Mouse (Mus musculus): ENCODE measurements at regions not wholly inside any gene's neighbourhood (a gene's known extent, or its start where the extent isn't known, plus 50 kb on each side); places are given as distances from the start of the nearest gene placed in this dataset.
"Not testable (repeated sequence)": the region's sequence is repeated elsewhere in the genome, so short reads cannot be mapped to it uniquely, and the experiment has no call there.

- peak; percentile 2 for DNase-seq
These were observed 250.8 kb downstream of the Rab38 start for GRCm38 (mm10) chr7:88680849-88681248.

GRCm38 (mm10) chr7:88721031-88721430 lies 291.0 kb downstream of the Rab38 start:
- DNase-seq, result not testable (repeated sequence)

- DNase-seq, result no peak
These were observed 304.4 kb downstream of the Rab38 start for GRCm38 (mm10) chr7:88734506-88734905.

DNA sequence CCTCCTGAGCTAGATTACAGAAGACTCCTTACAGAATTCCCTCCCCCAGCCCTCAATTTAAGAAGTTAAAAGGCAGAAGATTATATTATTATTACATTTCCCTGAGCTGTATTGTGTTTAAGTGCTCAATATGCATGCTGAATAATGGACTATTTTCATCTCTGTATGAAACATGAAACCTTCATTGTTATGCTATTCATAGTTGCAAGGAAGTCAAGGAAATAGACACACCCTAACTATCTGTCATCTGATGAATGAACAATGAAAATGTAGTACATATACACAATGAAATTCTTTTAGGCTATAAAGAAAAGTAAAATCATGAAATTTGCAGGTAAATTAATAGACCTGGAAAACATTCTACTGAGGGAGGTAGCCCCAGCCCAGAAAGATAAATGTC lies 305.7 kb downstream of the Rab38 start:
- no peak for DNase-seq

- no peak for DNase-seq
These were observed 347.3 kb downstream of the Rab38 start for GRCm38 (mm10) chr7:88777371-88777770.

GRCm38 (mm10) chr7:88782906-88783305 lies 352.8 kb downstream of the Rab38 start:
- DNase-seq, result no peak

DNA sequence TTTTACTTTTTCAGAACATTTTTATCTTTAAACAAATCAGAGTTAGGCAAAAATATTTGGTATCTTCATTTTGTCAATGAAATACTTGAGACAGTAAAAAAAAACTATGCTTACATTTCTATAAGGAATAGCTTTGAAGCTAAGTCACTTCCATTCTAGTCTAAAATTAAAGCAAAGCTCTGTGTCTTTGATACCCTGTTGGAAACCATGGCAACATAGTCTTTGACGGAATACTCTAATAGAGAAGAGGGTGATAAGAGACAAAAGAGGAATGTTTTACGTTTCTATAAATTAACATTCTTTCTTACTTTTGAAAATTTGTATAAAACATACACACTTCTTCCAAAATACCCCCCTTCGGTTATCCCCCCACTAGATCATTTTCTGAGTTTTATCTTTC lies 378.1 kb downstream of the Rab38 start:
- no peak for DNase-seq

DNA sequence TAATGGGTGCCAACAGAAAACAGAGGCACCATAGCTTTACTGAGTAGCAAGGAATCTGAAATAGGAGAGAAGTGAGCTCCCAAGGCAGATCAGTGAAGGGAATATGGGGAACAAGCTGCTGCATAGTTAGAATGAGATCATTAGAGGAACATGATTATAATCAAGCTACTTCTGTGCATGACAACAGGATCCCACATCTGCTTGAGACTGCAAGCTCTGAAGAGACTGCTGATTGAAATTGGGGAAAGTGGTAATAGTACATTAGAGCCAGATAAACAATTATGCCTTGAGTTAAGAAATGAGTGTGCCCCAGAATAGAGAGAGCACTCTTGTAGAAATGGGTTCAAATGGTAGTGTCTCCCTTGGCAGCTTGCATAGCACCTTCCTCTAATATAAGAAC lies 380.1 kb downstream of the Rab38 start:
- no peak for DNase-seq

DNA sequence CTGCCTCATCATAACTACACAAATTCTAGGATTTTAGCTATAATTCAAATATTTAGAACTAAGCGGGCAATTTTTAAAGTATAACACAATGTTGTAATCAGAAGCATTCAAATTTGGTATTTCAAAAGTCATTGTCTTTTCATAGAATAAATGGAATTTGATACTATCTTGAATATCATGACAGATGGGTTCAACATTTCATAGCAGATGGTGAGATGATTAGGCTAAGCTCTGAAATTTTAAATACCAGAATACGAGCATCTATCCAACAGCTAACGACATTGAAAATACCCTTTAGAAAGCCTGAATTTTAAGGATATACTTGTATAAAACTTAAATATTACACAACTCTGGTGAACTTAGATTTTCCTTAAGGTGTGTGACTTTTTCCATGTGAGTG lies 390.1 kb downstream of the Rab38 start:
- no peak for DNase-seq

GRCm38 (mm10) chr7:88826498-88826897 lies 396.4 kb downstream of the Rab38 start:
- no peak for DNase-seq

GRCm38 (mm10) chr7:88847946-88848524 lies 418.0 kb downstream of the Rab38 start:
- no peak for DNase-seq
